Mouse (Mus musculus): ENCODE data around the gene Il9. TPM values are rescaled to one million over a fixed set of nuclear protein-coding genes. Genes with fewer than 3 reads are reported as not detected.

Il9 gene
- not detected in 2 replicates for polyA plus RNA-seq (2015; fragmentation: Nextera tagmentation; extraction: Ambion mirVana)

DNA sequence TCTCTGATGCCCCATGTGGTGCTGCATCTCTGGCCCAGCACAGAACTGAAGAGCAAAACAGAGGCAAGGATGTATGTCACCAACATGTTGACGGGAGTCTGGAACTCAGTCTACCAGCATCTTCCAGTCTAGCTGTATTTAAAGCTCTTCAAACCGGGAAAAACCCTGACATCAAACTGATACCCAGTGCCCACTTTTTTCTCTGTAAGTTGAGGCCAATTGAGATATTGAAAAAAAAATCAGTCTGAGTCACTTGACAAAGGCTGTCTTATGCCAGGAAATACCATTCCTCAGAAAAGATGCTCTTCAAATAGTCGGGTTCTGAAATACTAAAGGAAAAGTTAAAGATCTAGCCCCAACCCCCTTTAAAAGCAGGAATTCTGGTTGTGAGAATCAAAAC, at the start of gene Il9:
TSS of gene Il9 (minus strand) at position 101 of the 400 bp plus-strand sequence.
- no peak for ATAC-seq (ENCODE audit: insufficient number of reproducible peaks, low FRiP score, low TSS enrichment, low read depth)
- Histone ChIP-seq H3K27me3 (no peaks in the 10 kb centered on the region), H3K36me3 (no peaks in the 10 kb centered on the region), H3K9ac (no peak within 1 kb of the TSS), H3K4me3 (no peak within 1 kb of the TSS), H3K27ac (no peak within 1 kb of the TSS), H3K9me3 (no peaks in the 10 kb centered on the region), H3K4me2 (no peak within 1 kb of the TSS), H3K4me1 (no peaks in the 10 kb centered on the region)
- WGBS = 76% methylated on average over 3 of the region's 3 CpGs

GRCm38 (mm10) chr13:56529685-56530084, 47.6 kb upstream of the Il9 start:
- H3K9me3 ChIP-seq = no peaks in the 10 kb centered on the region; the same call in 1 of the 2 replicates
- WGBS = 49% methylated on average over 8 of the region's 8 CpGs
- no peaks in the 10 kb centered on the region for H3K27me3 ChIP-seq
- no peak overlapping the region for H3K4me3 ChIP-seq
- no peaks in the 10 kb centered on the region for H3K4me1 ChIP-seq
- no peak overlapping the region for H3K27ac ChIP-seq
- no peak overlapping the region for H3K9ac ChIP-seq
- no peaks in the 10 kb centered on the region for H3K36me3 ChIP-seq
- no peak overlapping the region for H3K4me2 ChIP-seq
- ATAC-seq (ENCODE audit: insufficient number of reproducible peaks, low FRiP score, low TSS enrichment, low read depth) = no peak

GRCm38 (mm10) chr13:56529031-56529430, 47.0 kb upstream of the Il9 start:
- H3K4me3 ChIP-seq = no peak overlapping the region
- H3K27me3 ChIP-seq = no peaks in the 10 kb centered on the region
- H3K9me3 ChIP-seq = no peaks in the 10 kb centered on the region; the same call in 1 of the 2 replicates
- ATAC-seq (ENCODE audit: insufficient number of reproducible peaks, low FRiP score, low TSS enrichment, low read depth) = no peak
- no peaks in the 10 kb centered on the region for H3K36me3 ChIP-seq
- H3K4me2 ChIP-seq = no peak overlapping the region
- 58% methylated on average over 4 of the region's 4 CpGs for WGBS
- H3K27ac ChIP-seq = no peak overlapping the region
- H3K9ac ChIP-seq = no peak overlapping the region
- no peaks in the 10 kb centered on the region for H3K4me1 ChIP-seq

DNA sequence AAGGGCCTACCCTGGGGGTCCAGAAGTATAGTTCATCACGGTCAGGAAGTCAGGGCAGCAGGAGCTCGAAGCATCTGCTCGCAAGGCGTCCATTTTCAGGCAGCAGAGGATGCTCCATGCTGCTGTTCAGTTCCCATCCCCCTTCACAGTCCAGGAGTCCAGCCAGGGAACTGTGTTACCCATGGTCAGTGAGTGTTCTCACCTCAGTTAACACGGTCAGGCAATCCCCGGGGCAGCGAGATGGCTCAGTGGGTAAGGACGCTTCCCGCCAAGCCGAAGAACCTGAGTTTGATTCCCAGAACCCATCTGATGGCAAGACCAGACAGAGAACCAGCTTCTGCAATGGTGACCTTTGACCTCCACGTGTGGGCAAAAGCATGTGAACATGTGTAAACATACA, 46.2 kb upstream of the Il9 start:
- WGBS = 85% methylated on average over 11 of the region's 11 CpGs

GRCm38 (mm10) chr13:56527846-56528245, 45.8 kb upstream of the Il9 start:
- H3K4me2 ChIP-seq = no peak overlapping the region
- H3K4me1 ChIP-seq = peaks cover under 1% of the 10 kb centered on the region; the same call in 1 of the 2 replicates
- no peaks in the 10 kb centered on the region for H3K9me3 ChIP-seq
- H3K27me3 ChIP-seq = no peaks in the 10 kb centered on the region
- H3K9ac ChIP-seq = no peak overlapping the region
- H3K36me3 ChIP-seq = no peaks in the 10 kb centered on the region
- H3K27ac ChIP-seq = no peak overlapping the region
- H3K4me3 ChIP-seq = no peak overlapping the region
- ATAC-seq (ENCODE audit: insufficient number of reproducible peaks, low FRiP score, low TSS enrichment, low read depth) = no peak
- 87% methylated on average over 7 of the region's 7 CpGs for WGBS

More for the DNA sequence above, 46.2 kb upstream of the Il9 start:
- H3K4me3 ChIP-seq = no peak overlapping the region
- H3K9ac ChIP-seq = no peak overlapping the region
- no peak for ATAC-seq (ENCODE audit: insufficient number of reproducible peaks, low FRiP score, low TSS enrichment, low read depth)
- no peaks in the 10 kb centered on the region for H3K27me3 ChIP-seq
- no peak overlapping the region for H3K27ac ChIP-seq
- no peak overlapping the region for H3K4me2 ChIP-seq
- H3K36me3 ChIP-seq = no peaks in the 10 kb centered on the region
- H3K9me3 ChIP-seq = no peaks in the 10 kb centered on the region; the same call in 1 of the 2 replicates
- H3K4me1 ChIP-seq = no peaks in the 10 kb centered on the region

DNA sequence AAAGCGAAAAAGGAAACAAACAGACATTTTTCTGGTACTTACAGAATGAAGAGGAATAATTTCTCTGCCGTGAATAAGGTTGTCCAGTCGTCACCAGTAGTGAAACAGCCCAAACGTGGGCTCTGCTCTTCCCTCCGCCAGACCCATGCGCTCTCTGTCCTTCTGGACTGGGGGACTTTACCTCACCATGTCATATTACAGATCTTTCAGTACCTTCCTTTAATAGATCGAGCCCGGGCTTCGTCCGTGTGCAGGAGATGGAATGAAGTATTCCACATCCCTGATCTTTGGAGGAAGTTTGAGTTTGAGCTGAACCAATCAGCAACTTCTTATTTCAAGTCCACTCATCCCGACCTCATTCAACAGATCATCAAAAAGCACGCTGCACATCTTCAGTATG, 44.8 kb upstream of the Il9 start:
- no peak for ATAC-seq (ENCODE audit: insufficient number of reproducible peaks, low FRiP score, low TSS enrichment, low read depth)
- H3K9ac ChIP-seq = no peak overlapping the region
- 85% methylated on average over 12 of the region's 12 CpGs for WGBS

GRCm38 (mm10) chr13:56522821-56523167, 40.7 kb upstream of the Il9 start:
- H3K27me3 ChIP-seq = no peaks in the 10 kb centered on the region
- H3K36me3 ChIP-seq = no peaks in the 10 kb centered on the region
- H3K9me3 ChIP-seq = no peaks in the 10 kb centered on the region
- peak overlapping the region; percentile 56 for H3K4me3 ChIP-seq
- H3K4me1 ChIP-seq = peaks cover 3% of the 10 kb centered on the region; the same call in 1 of the 2 replicates
- no peak for ATAC-seq (ENCODE audit: insufficient number of reproducible peaks, low FRiP score, low TSS enrichment, low read depth)
- peak overlapping the region; percentile 43; the same call in 1 of the 2 replicates for H3K27ac ChIP-seq
- peak overlapping the region; percentile 76 for H3K4me2 ChIP-seq
- 6% methylated on average over 8 of the region's 8 CpGs for WGBS
- peak overlapping the region; percentile 24 for H3K9ac ChIP-seq

More for the DNA sequence above, 44.8 kb upstream of the Il9 start:
- Histone ChIP-seq H3K36me3 (no peaks in the 10 kb centered on the region), H3K9me3 (no peaks in the 10 kb centered on the region), H3K27me3 (no peaks in the 10 kb centered on the region), H3K4me2 (no peak overlapping the region), H3K4me1 (peaks cover 3% of the 10 kb centered on the region; the same call in 1 of the 2 replicates), H3K27ac (no peak overlapping the region), H3K4me3 (no peak overlapping the region)

DNA sequence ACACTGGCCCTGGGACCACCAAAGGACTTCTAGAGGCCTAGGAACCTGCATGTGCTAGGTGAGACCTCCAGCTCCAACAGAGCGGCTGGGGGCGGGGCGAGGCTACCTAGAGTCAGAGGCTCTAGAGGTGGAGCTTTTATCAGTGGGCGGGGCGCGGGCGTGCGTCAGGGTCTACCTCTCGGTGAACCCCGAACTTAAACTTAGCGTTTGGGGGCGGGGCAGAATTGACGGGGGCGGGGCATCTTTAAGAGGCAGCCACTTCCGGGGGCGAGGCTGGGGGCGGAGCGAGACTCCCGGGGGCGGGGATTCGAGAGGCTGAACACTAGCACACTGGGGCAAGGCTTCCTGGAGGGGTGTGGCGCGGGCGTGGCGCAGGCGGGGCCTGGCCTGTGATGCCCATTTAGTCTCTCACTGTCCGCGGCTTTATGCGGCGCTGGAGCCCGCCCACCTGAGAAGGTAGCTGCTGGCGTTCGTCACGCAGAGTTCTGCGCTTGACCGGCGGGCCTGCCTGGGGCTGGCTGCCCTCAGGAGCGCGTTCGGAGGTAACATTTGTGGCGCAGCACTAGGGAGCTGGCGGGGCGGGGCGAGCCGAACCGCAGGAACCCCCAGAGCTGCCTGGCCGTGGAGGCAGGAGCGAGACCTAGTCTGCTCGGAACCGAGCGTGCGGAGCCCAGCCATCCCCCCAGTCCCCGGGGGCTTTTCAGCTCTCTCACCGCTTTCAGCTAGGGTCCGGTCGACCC, 40.2 kb upstream of the Il9 start, which contains the start of gene Fbxl21:
TSS of gene Fbxl21 (plus strand) at position 392 of the 740 bp plus-strand sequence.
- H3K9me3 ChIP-seq = no peaks in the 10 kb centered on the region

GRCm38 (mm10) chr13:56516816-56517215, 34.8 kb upstream of the Il9 start:
- H3K9ac ChIP-seq = no peak overlapping the region
- no peaks in the 10 kb centered on the region for H3K4me1 ChIP-seq
- ATAC-seq (ENCODE audit: insufficient number of reproducible peaks, low FRiP score, low TSS enrichment, low read depth) = no peak
- H3K36me3 ChIP-seq = no peaks in the 10 kb centered on the region
- no peaks in the 10 kb centered on the region for H3K27me3 ChIP-seq
- H3K9me3 ChIP-seq = no peaks in the 10 kb centered on the region
- no peak overlapping the region for H3K4me3 ChIP-seq
- H3K4me2 ChIP-seq = no peak overlapping the region
- WGBS = 56% methylated on average over 7 of the region's 7 CpGs
- no peak overlapping the region for H3K27ac ChIP-seq

More for the DNA sequence above, 40.2 kb upstream of the Il9 start, which contains the start of gene Fbxl21:
- H3K4me3 ChIP-seq = peak within 1 kb of the TSS; percentile 56
- H3K4me2 ChIP-seq = peak within 1 kb of the TSS; percentile 76
- H3K9ac ChIP-seq = peak within 1 kb of the TSS; percentile 24
- peak within 1 kb of the TSS; percentile 43 for H3K27ac ChIP-seq
- peaks cover 3% of the 10 kb centered on the region; the same call in 1 of the 2 replicates for H3K4me1 ChIP-seq
- no peaks in the 10 kb centered on the region for H3K36me3 ChIP-seq
- under 1% methylated on average over 56 of the region's 56 CpGs for WGBS
- no peaks in the 10 kb centered on the region for H3K27me3 ChIP-seq
- ATAC-seq (ENCODE audit: insufficient number of reproducible peaks, low FRiP score, low TSS enrichment, low read depth) = peak; percentile 93

GRCm38 (mm10) chr13:56516311-56516710, 34.3 kb upstream of the Il9 start:
- H3K4me1 ChIP-seq = no peaks in the 10 kb centered on the region

DNA sequence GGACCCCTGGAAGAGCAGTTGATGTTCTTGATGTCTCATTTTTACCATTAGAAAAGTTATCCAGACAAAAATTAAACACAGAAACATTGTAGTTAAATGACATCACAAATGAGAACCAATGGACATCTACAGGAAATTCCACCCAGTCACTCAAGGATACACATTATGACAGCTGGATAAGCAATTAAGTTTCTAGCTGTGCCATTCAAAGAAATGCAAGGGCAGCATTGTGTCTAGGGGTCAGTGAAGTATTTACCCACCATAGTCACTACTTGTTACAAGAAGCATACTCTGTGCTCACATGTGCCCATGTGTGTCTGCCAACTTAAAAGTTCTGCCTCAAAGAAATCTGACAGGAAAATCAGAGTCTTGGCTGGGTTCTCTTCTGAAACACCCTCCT, 31.5 kb upstream of the Il9 start:
- no peak overlapping the region for H3K9ac ChIP-seq
- no peak overlapping the region for H3K4me2 ChIP-seq
- no peaks in the 10 kb centered on the region for H3K4me1 ChIP-seq
- H3K4me3 ChIP-seq = no peak overlapping the region
- H3K36me3 ChIP-seq = no peaks in the 10 kb centered on the region
- no peaks in the 10 kb centered on the region for H3K9me3 ChIP-seq
- H3K27me3 ChIP-seq = no peaks in the 10 kb centered on the region
- ATAC-seq (ENCODE audit: insufficient number of reproducible peaks, low FRiP score, low TSS enrichment, low read depth) = no peak
- H3K27ac ChIP-seq = no peak overlapping the region

More at GRCm38 (mm10) chr13:56516311-56516710, 34.3 kb upstream of the Il9 start:
- Histone ChIP-seq H3K9ac (no peak overlapping the region), H3K27ac (no peak overlapping the region), H3K9me3 (no peaks in the 10 kb centered on the region), H3K36me3 (no peaks in the 10 kb centered on the region), H3K27me3 (no peaks in the 10 kb centered on the region), H3K4me3 (no peak overlapping the region), H3K4me2 (no peak overlapping the region)
- no peak for ATAC-seq (ENCODE audit: insufficient number of reproducible peaks, low FRiP score, low TSS enrichment, low read depth)
- 81% methylated on average over 4 of the region's 4 CpGs for WGBS

DNA sequence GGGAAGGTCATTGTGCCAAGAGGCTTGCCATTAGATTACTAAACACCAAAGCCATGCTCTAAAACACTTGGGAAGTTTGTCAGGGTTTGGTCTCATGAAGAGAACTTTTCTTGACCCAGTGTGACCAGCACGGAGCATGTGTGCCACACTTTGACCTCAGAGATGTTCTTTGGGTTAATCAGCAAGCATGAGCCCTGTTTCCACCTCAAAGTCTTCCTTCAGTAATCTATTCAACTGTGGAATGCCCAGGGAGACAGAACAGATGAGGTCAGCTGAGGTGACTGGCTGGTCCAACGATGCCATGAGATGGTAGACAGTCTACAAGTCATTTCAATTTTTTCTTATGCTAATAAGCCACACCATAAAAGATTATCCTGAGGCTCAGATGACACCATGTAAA, 27.8 kb upstream of the Il9 start:
- Histone ChIP-seq H3K4me1 (no peaks in the 10 kb centered on the region), H3K27ac (no peak overlapping the region), H3K9ac (no peak overlapping the region), H3K9me3 (no peaks in the 10 kb centered on the region), H3K4me2 (no peak overlapping the region), H3K4me3 (no peak overlapping the region), H3K36me3 (no peaks in the 10 kb centered on the region), H3K27me3 (no peaks in the 10 kb centered on the region)
- WGBS = 83% methylated on average over 2 of the region's 2 CpGs
- ATAC-seq (ENCODE audit: insufficient number of reproducible peaks, low FRiP score, low TSS enrichment, low read depth) = no peak

Measured in limb, embryonic 15.5 days (tissue).